Mouse (Mus musculus) retina, postnatal 1 day (tissue): ENCODE measurements around the gene Tmem151b.

Source experiments
- DNase-seq: peaks from one replicate; pipeline ENCODE4 v3.0.0-alpha.2; 2012

The Tmem151b gene

DNA sequence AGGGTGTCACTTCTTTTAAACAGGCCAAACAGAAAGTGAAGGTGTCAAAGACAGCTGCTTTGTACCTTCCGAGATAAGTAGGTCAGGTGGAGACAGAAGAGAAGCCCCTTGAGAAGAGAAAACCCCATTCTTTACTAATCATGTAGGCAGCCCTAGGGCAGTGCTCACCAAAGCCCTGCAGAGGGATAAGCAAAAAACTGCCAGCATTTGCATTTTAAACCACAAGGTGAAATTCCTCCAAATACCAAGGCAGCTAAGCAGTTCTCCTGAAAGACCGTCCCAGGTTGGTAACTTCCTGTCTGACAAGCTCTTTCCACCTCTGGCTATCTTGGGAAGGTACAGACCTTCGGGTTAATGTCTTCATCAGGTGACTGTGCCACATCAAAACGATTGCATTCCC, 47.2 kb downstream of the Tmem151b start:
- DNase-seq, result no peak

- no peak for DNase-seq
These were observed 48.5 kb downstream of the Tmem151b start for GRCm38 (mm10) chr17:45500981-45501380.

GRCm38 (mm10) chr17:45499516-45499915, 50.0 kb downstream of the Tmem151b start:
- DNase-seq, result no peak

GRCm38 (mm10) chr17:45498397-45498796, 51.1 kb downstream of the Tmem151b start:
- DNase-seq, result no peak

DNA sequence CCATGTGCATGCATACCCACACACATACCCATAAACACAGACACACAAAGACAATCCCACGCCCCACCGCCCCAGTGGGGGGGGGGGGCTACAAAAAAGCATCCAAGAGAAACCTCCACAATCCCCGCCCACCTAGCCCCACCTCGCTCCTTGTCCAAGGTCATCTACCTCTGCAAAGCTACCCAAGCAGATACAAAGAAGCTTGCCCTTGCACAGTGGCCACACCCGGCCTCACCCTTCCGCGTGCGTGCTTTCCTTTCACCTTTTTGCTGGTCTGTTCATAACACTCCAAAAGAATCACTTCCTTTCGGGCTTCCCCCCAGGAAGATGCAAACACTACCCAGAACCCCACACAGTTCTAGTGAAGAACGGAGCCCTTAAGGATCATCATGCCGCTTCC, 54.1 kb downstream of the Tmem151b start:
- DNase-seq, result no peak
